Mouse (Mus musculus) retina, postnatal 1 day (tissue): ENCODE results near the gene Lrrc7.

Experiments
- DNase-seq: peaks from one replicate; pipeline ENCODE4 v3.0.0-alpha.2; 2012

Gene Lrrc7

DNA sequence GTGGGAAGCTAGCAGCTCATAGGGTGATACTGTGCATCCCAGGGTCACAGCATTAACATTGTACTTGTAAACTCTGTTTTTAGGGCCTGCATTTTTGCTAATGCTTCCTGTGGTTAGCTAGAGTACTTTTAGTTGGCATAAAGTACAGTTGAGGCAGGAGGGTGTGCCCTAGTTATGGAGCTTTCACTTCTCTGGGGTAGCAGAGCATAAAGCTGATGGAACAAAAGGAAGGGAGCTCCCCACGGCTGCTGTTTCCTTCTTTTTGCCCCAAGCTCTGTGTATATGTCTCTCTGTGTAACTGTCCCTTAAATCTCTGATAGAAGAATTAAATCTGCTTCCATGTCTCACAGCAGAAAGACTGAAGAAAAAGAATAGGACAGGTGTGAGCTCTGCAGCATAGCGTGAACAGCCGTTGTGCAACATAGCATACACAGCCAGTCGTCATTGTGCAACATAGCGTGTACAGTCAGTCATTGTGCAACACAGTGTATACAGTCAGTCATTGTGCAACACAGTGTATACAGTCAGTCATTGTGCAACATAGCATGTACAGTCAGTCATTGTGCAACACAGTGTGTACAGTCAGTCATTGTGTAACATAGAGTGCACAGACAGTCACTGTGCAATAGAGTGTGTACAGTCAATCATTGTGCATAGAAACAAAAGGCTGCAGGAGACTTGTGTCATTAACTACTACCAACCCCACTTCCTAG, 500.1 kb downstream of the Lrrc7 start:
- no peak for DNase-seq

DNA sequence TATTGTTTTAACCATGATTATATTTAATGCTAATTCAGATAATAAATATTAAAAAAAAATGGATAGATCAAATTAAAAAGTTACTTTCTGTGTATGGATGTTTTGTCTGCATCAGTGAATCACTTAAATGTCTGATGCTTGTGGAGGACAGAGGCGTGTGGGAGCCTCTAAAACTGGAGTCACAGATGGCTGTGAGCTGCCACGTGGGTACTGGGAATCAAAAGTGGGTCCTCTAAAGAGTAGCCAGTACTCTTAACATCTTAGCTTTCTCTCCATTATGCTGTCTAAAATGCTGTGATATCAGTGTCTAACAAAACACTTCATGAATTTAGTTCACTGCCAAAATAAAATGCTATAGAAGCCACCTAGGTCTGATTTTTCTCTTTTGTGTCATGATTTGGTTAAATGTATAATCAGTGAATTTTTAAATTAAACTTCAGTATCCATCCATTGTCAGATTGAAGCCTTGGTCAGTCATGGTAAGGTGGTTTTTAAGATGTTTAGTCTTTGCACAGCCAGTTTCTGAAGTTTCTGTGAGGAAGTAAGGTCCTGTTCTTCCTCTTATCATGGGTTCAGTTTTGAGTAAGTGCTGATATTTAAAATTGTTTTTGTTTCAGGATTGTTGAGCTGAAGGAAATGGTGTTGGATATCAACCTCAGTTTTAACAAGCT, 501.3 kb downstream of the Lrrc7 start:
- DNase-seq = no peak

DNA sequence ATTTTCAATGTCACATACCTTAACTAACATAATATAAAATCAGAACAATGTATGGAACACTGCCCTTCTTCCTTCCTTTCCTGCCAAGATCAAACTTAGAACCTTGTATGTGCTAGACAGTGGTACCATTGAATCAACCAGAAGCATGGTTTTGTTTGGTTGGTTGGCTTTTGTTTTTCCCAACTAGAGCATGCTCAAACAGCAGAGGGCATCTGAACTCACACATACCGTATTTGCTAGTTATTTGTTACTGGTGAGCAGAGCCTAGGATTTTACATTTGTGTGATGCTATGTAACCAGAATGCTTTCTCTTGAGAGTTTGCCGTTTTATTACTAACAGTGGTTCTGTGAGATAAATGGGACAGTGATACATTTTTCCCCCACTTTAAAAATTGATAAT, 512.5 kb downstream of the Lrrc7 start:
- DNase-seq = peak; percentile 36

DNA sequence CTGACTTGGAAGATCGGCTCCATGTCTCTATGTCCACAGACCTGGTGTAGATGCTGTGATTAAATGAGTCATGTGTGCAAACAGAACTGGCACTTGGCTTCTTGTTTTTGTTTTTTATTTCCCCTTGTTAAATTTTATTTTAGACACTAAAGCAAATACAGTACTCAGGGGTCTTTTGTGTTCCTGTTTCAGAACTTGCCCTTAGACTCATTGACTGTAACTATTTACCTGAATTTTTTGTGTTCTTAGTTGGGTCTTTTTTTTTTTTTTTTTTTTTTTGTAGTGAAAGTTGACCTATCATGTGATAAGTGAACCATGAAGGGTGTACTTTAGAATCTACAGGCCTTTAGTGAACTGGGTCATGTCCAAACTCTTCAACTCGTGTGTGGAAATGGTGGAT, 521.3 kb downstream of the Lrrc7 start:
- DNase-seq = no peak

DNA sequence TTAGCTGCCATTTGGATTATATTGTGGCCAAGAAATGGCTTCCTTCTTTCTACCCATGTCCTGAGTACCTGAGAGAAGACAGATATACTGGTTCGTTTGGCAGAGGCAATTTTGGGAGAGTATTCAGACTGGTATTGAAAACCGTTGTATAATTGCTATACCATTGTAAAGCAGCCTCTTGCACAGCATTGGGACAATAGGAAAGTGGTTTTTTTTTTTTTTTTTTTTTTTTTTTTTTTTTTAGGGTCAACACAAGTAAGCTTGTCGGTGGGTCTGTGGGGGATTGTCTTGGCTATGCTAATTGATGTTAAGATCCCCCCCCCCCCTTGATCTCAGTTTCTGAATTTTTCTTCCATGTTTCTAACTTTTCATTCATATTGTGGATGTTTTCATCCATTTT, 523.9 kb downstream of the Lrrc7 start:
- DNase-seq = no peak

DNA sequence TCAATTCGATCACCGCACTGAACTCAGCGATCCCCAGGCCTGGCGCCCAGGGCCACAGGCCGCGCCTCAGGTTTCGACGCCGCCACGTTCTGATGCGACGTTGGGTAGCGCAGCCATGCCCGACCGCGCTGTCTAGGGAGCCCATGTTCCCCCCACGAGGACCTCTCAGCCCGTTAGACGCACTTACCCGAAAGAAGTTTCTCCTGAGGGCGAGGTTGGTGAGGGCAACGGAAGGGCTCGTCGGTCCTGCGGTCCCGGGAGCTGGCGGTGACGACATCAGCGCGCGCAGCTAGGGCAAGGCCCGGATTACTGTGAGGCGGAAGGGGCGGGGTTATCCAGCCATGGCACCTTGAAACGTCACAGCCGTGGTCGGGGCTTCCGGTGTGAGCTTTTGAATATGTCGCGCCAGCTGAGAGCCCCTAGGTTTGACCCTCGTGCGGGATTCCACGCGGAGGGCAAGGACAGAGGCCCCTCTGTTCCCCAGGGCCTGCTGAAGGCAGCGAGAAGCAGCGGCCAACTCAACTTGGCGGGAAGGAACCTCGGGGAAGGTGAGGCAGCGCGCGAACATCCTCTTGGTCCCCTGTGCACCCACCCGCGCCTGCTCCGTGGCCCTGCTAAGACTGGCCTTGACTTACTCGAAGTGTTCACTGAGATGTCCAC, 525.6 kb downstream of the Lrrc7 start, which contains the start of the genes Srsf11 and Lrrc40:
Gene Srsf11, minus strand, starts transcription at position 311 of the 660 bp plus-strand sequence.
Gene Lrrc40, plus strand, starts transcription at position 334 of the 660 bp plus-strand sequence.
- peak; percentile 97 for DNase-seq

DNA sequence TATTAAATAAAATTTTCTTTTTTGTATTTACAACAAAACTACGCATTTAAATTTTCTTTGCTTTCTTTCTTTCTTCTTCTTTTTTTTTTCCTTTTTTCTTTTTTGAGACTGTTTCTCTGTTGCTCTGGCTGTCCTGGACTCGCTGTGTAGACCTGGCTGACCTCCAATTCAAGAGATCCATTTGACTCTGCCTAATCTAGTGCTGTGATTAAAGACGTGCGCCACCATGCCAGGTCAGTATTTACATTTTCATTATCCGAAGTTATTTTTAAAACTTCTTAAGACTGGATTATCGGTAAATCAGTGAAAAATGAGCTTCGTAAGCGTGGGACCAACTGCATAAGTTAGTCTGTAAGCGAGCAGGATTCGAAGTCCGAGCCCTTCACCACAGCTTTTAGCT, 526.2 kb downstream of the Lrrc7 start:
- DNase-seq = no peak
